Mouse (Mus musculus): ENCODE measurements around the gene Nelfb. TPM values are rescaled to one million over a fixed set of nuclear protein-coding genes. Genes with fewer than 3 reads are reported as not detected.

Nelfb gene
- polyA plus RNA-seq, 1 experiment from 2014 or later, result 124 TPM

DNA sequence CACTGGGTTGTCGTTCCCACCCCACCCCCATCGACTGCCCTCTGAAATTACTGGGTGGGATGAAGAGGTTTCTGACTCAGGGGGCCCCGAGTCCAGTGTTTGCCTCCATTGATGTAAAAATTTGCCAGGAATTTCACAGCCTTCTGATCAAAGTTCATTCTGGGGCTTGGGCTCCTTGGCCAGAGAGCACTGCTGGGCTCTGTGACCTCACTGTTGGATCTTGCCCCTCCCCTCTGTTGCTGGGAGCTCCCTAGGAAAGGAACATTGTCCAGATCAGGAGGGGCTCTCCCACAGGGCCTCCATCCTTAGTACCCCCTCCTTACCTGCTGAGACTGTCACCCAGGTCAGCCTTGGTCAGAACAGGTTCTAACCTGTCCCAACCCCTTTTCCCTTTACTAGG is 3.2 kb upstream of the Nelfb start, which contains the start of gene Stpg3:
Gene Stpg3, minus strand, starts transcription at position 194 of the 400 bp plus-strand sequence.
- no peak for ATAC-seq (ENCODE audit: low FRiP score, low read depth)
- Histone ChIP-seq H3K9ac (no peak within 1 kb of the TSS), H3K27ac (no peak within 1 kb of the TSS), H3K27me3 (peaks cover 6% of the 10 kb centered on the region; the same call in 1 of the 2 replicates), H3K4me2 (replicated peaks) (no peak within 1 kb of the TSS), H3K4me3 (no peak within 1 kb of the TSS), H3K9me3 (no peaks in the 10 kb centered on the region), H3K36me3 (peaks cover 4% of the 10 kb centered on the region; the same call in 1 of the 2 replicates), H3K4me1 (peaks cover 15% of the 10 kb centered on the region)
- 74% methylated on average over 3 of the region's 3 CpGs for WGBS

- no peaks in the 10 kb centered on the region for H3K9me3 ChIP-seq
- H3K9ac ChIP-seq, result no peak overlapping the region
- no peak overlapping the region for H3K4me3 ChIP-seq
- WGBS, result 63% methylated on average over 23 of the region's 23 CpGs
- peaks cover 11% of the 10 kb centered on the region for H3K36me3 ChIP-seq
- H3K4me1 ChIP-seq, result peaks cover 15% of the 10 kb centered on the region
- H3K27ac ChIP-seq, result no peak overlapping the region
- ATAC-seq (ENCODE audit: low FRiP score, low read depth), result no peak
- H3K27me3 ChIP-seq, result peaks cover 3% of the 10 kb centered on the region; the same call in 1 of the 2 replicates
- no peak overlapping the region for H3K4me2 ChIP-seq (replicated peaks)
Observed at GRCm38 (mm10) chr2:25213266-25213865, 2.1 kb upstream of the Nelfb start.

DNA sequence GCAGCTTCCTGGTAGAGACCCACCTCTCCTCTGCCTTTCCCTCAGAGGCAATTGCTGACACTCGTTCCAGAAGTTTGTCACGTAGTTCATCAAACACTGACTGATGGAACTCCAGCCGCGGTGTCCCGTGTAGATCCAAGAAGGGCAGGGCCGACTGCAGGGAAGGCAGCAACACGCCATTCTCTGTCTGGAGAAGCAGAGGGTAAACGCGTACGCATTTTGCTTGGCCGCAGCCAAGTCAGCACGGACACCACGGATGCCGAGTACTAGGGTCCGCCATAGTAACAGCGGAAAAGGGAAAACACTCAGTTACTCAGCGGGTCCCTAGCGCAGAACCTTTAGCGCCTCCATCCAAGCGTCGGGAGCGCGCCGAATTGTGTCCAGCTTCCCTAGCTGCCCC is 603 bp downstream of the Nelfb start:
- peak overlapping the region; percentile 94 for H3K4me2 ChIP-seq (replicated peaks)
- H3K27me3 ChIP-seq, result peaks cover 3% of the 10 kb centered on the region; the same call in 1 of the 2 replicates
- H3K36me3 ChIP-seq, result peaks cover 38% of the 10 kb centered on the region
- H3K9ac ChIP-seq, result peak overlapping the region; percentile 90
- peaks cover 15% of the 10 kb centered on the region for H3K4me1 ChIP-seq
- WGBS, result under 1% methylated on average over 24 of the region's 24 CpGs
- peak overlapping the region; percentile 90 for H3K27ac ChIP-seq
- peak; percentile 6; the same call in 1 of the 2 replicates for ATAC-seq (ENCODE audit: low FRiP score, low read depth)
- H3K9me3 ChIP-seq, result no peaks in the 10 kb centered on the region
- peak overlapping the region; percentile 71 for H3K4me3 ChIP-seq

- Histone ChIP-seq H3K9me3 (no peaks in the 10 kb centered on the region), H3K36me3 (peaks cover 69% of the 10 kb centered on the region), H3K4me1 (peaks cover 15% of the 10 kb centered on the region), H3K27me3 (0 out of 2 replicates have a peak, but pooled peaks cover under 1% of the 10 kb centered on the region), H3K27ac (no peak overlapping the region), H3K4me3 (no peak overlapping the region), H3K9ac (no peak overlapping the region), H3K4me2 (replicated peaks) (no peak overlapping the region)
- no peak for ATAC-seq (ENCODE audit: low FRiP score, low read depth)
- WGBS, result 87% methylated on average over 1 of the region's 1 CpGs
Observed at GRCm38 (mm10) chr2:25207593-25207992, 3.7 kb downstream of the Nelfb start.

DNA sequence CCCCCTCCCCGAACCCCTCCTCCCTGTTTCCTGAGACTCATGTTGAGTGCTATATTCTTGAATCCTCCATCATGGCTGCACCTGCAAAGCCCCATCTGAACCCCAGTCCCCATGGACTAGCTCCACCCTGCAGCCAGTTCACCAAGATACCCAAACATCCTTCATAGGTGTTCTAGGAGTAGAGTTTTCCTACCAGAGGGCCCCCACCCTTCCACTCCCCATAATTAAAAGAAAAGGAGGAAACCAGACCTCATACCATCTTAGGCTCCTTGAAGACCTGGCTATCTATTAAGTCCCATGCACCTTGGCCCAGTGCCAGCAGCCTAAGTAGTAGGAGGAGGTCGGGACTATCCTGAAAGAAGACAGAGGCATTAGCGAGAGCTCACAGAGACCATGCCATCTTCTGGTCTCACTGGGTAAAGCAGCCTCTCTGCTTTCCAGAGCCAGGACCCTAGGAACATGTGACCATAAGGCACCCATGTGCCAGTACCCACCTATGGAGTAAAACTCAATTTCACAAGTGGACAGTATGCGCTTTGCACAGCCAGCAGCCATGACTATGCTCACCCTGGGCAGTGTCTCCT is 7.6 kb downstream of the Nelfb start:
- no peak overlapping the region for H3K4me2 ChIP-seq (replicated peaks)
- H3K27me3 ChIP-seq, result no peaks in the 10 kb centered on the region
- no peak overlapping the region for H3K9ac ChIP-seq
- H3K27ac ChIP-seq, result no peak overlapping the region
- no peaks in the 10 kb centered on the region for H3K9me3 ChIP-seq
- H3K36me3 ChIP-seq, result peaks cover 99% of the 10 kb centered on the region
- H3K4me1 ChIP-seq, result no peaks in the 10 kb centered on the region
- 75% methylated on average over 4 of the region's 4 CpGs for WGBS
- no peak for ATAC-seq (ENCODE audit: low FRiP score, low read depth)
- H3K4me3 ChIP-seq, result no peak overlapping the region

GRCm38 (mm10) chr2:25200631-25201030 is 10.7 kb downstream of the Nelfb start:
- Histone ChIP-seq H3K27me3 (peaks cover 18% of the 10 kb centered on the region), H3K36me3 (peaks cover 77% of the 10 kb centered on the region), H3K9ac (no peak overlapping the region), H3K27ac (no peak overlapping the region), H3K9me3 (no peaks in the 10 kb centered on the region), H3K4me3 (no peak overlapping the region), H3K4me1 (0 out of 2 replicates have a peak, but pooled peaks cover 4% of the 10 kb centered on the region), H3K4me2 (replicated peaks) (no peak overlapping the region)
- no peak for ATAC-seq (ENCODE audit: low FRiP score, low read depth)
- WGBS, result 93% methylated on average over 2 of the region's 2 CpGs

GRCm38 (mm10) chr2:25197946-25198345 is 13.3 kb downstream of the Nelfb start:
- Histone ChIP-seq H3K27me3 (peaks cover 38% of the 10 kb centered on the region), H3K36me3 (peaks cover 51% of the 10 kb centered on the region), H3K27ac (no peak overlapping the region), H3K9ac (no peak overlapping the region), H3K4me1 (peaks cover 12% of the 10 kb centered on the region), H3K9me3 (no peaks in the 10 kb centered on the region), H3K4me3 (no peak overlapping the region), H3K4me2 (replicated peaks) (no peak overlapping the region)
- ATAC-seq (ENCODE audit: low FRiP score, low read depth), result no peak

GRCm38 (mm10) chr2:25197191-25197590 is 14.1 kb downstream of the Nelfb start:
- Histone ChIP-seq H3K27ac (no peak overlapping the region), H3K4me3 (no peak overlapping the region)

GRCm38 (mm10) chr2:25196172-25196954 is 14.9 kb downstream of the Nelfb start, which contains the start of gene Tor4a:
Gene Tor4a, minus strand, starts transcription at chr2:25196886.
- Histone ChIP-seq H3K9me3 (no peaks in the 10 kb centered on the region), H3K27me3 (peaks cover 38% of the 10 kb centered on the region), H3K4me3 (peak within 1 kb of the TSS; percentile 33), H3K4me1 (peaks cover 12% of the 10 kb centered on the region), H3K9ac (no peak within 1 kb of the TSS), H3K27ac (0 out of 2 replicates have a peak within 1 kb of the TSS, but pooled peaks have one; percentile 3), H3K4me2 (replicated peaks) (peak within 1 kb of the TSS; percentile 55), H3K36me3 (peaks cover 35% of the 10 kb centered on the region)
- 0 out of 2 replicates have a peak, but pooled peaks have one; percentile 48 for ATAC-seq (ENCODE audit: low FRiP score, low read depth)
- whole genome bisulfite sequencing, result 4% methylated on average over 8 of the region's 8 CpGs

More at GRCm38 (mm10) chr2:25197191-25197590, 14.1 kb downstream of the Nelfb start:
- no peak for ATAC-seq (ENCODE audit: low FRiP score, low read depth)
- Histone ChIP-seq H3K9me3 (no peaks in the 10 kb centered on the region), H3K4me1 (peaks cover 12% of the 10 kb centered on the region), H3K9ac (no peak overlapping the region), H3K4me2 (replicated peaks) (0 out of 2 replicates have a peak overlapping the region, but pooled peaks have one; percentile 55), H3K36me3 (peaks cover 43% of the 10 kb centered on the region), H3K27me3 (peaks cover 38% of the 10 kb centered on the region)
- 25% methylated on average over 2 of the region's 2 CpGs for WGBS

DNA sequence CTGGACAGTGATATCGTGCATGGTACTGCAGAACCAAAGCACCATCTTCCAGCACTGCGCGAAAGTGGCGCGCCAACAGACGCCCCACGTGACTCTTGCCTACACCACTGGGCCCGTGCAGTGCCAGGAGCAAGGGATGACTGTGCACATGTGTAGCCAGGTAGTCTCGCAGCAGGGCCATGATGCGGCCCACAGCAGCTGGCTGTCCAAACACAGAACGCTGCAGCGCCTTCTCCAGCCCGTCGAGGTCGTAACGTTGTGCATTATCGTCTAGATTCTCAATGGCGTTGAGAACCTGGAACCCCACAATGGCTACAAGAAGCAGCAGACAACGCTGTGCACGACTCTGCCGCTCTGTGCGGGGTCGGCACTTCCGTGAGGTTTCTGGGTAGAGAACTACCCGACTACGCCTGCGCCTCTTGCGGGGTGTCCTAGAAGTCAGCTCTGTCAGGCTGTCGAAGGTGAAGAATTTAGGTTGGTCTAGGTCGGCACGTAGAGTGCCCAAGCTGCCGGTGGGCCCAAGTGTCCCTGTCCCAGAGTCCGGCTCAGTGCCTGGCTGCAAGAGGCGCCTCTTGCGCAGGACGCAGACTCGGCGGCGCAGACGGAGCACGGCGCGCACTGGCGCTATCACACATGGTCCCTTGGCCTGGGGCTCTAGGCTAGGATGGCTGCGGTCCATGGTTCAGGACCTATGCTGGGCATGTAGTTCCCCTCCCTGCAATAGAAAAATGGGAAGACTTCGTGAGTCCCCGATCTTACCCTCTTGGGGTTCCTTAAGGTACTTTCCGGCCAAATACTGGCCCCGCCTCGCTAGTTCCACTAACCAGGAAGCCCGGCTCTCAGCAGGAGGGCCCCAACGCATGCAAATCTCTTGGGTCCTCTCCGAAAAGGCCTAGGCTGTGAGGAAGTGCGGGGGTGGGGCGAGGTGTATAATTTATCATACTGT is 15.8 kb downstream of the Nelfb start:
- peaks cover 12% of the 10 kb centered on the region for H3K4me1 ChIP-seq
- 0 out of 2 replicates have a peak overlapping the region, but pooled peaks have one; percentile 3 for H3K27ac ChIP-seq
- 22% methylated on average over 55 of the region's 55 CpGs for WGBS

DNA sequence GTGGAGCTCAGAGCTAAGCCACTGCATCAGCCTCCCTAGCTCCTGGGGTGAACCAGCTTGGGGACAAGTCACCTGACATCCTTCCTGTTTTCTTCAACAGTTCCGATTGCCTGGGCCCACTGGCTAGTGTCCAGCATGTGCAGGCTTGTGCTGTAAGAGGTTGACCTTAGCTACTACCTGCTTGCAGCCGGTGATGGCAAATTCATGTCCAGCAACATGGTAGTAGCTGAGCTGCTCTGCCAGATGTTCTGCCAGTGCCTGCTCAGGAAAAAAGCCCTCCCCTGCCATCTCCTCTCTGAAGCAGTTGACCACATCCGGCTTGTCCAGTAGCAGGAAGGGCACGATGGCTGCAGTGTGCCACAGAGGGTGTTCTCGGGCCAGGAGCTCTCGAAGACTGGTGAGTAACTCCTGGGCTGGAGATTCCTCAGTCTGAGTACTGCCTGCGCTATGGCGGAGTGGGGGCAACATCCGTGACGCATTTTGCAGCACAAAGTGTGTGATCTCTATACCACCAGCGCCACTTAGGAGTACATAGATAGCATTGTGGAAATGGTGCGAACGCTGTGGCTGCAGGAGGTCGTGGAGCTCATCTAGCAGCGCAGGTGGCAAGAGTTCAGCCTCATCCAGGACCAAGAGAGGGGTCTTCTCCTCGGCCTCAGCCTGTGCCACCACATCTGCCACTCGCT is 16.7 kb downstream of the Nelfb start:
- no peak for ATAC-seq (ENCODE audit: low FRiP score, low read depth)
- Histone ChIP-seq H3K9ac (no peak overlapping the region), H3K4me2 (replicated peaks) (peak overlapping the region; percentile 55), H3K27me3 (peaks cover 38% of the 10 kb centered on the region), H3K27ac (no peak overlapping the region), H3K4me3 (no peak overlapping the region), H3K4me1 (peaks cover 12% of the 10 kb centered on the region), H3K36me3 (peaks cover 17% of the 10 kb centered on the region), H3K9me3 (no peaks in the 10 kb centered on the region)
- WGBS, result 83% methylated on average over 17 of the region's 17 CpGs

More for the DNA sequence above, 15.8 kb downstream of the Nelfb start:
- Histone ChIP-seq H3K9ac (no peak overlapping the region), H3K27me3 (peaks cover 38% of the 10 kb centered on the region), H3K4me3 (peak overlapping the region; percentile 33), H3K9me3 (no peaks in the 10 kb centered on the region), H3K36me3 (peaks cover 26% of the 10 kb centered on the region), H3K4me2 (replicated peaks) (peak overlapping the region; percentile 55)
- no peak for ATAC-seq (ENCODE audit: low FRiP score, low read depth)
